Mouse (Mus musculus) small intestine, adult 2 months (tissue): ENCODE data around the gene Nrp2. TPM values are rescaled to one million over a fixed set of nuclear protein-coding genes. Genes with fewer than 3 reads are reported as not detected.

Experiments used
- H3K27ac ChIP-seq: fragments of 200-500 bp; 2 replicates; pipeline ENCODE4 v1.5.1; 2012; ENCODE audit warnings: low read depth, low read length, control low read depth, inconsistent platforms; ENCODE audit not compliant: insufficient read depth
- H3K27me3 ChIP-seq: fragments of 200-500 bp; 2 replicates; pipeline ENCODE4 v1.6.1; 2012; ENCODE audit warnings: mild to moderate bottlenecking, moderate library complexity, low read length, inconsistent platforms; ENCODE audit not compliant: control insufficient read depth, insufficient read depth
- H3K36me3 ChIP-seq: fragments of 200-500 bp; 2 replicates; pipeline ENCODE4 v1.6.1; 2012; ENCODE audit warnings: mild to moderate bottlenecking, low read length, control low read depth, inconsistent platforms; ENCODE audit not compliant: control insufficient read depth, insufficient read depth
- H3K4me1 ChIP-seq: fragments of 200-500 bp; 2 replicates; pipeline ENCODE4 v1.6.1; 2012; ENCODE audit warnings: low read length, inconsistent platforms, mixed read lengths; ENCODE audit not compliant: control insufficient read depth, insufficient read depth, insufficient read length
- H3K4me3 ChIP-seq: fragments of 200-500 bp; 2 replicates; pipeline ENCODE4 v1.5.1; 2012; ENCODE audit warnings: low read depth, mild to moderate bottlenecking, control low read depth, inconsistent platforms, low read length, moderate library complexity
- CTCF ChIP-seq: fragments of 200-500 bp; IDR thresholded peaks from 2 replicates; pipeline ENCODE4 v1.5.1; 2012; ENCODE audit warnings: low read depth, mild to moderate bottlenecking, control low read depth, inconsistent platforms, low read length, moderate library complexity, mixed read lengths; ENCODE audit not compliant: insufficient replicate concordance, insufficient read length; ENCODE audit errors: extremely low read depth
- POLR2A ChIP-seq: fragments of 200-500 bp; IDR thresholded peaks from 2 replicates; pipeline ENCODE4 v1.6.1; 2012; ENCODE audit warnings: low read depth, mild to moderate bottlenecking, control low read depth, inconsistent platforms, low read length, moderate library complexity
- WGBS: fragments of 180-500 bp; shearing (Covaris S2); methylation state at CpG from one replicate; pipeline ENCODE4 v1.1.7; 2018; 5-methylcytosine and 5-hydroxymethylcytosine counted together
- polyA plus RNA-seq: library from polyadenylated mRNA; depleted of rRNA; stranded (reverse); fragments of >200 nt; gene quantifications from 2 replicates; pipeline ENCODE4 v1.2.3, GENCODE M21; 2012

The Nrp2 gene
- polyA plus RNA-seq, 1 experiment: 6.6 TPM

DNA sequence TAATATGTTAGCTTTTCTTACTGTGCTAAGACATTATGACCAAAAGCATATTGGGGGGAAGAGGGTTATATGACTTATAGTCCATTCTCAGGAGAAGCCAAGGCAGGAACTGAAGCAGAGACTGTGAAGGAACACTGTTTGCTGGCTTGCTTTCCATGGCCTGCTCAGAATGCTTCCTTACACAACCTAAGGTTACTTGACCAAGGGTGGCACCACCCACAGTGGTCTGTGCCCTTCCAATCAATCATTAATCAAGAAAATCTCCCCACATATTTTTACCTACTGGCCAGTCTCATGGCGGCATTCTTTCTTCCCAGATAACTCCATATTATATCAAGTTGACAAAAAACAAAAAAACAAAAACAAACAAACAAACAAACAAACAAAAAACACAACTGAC, 130.3 kb downstream of the Nrp2 start:
- Histone ChIP-seq H3K4me3 (no peak overlapping the region), H3K36me3 (no peaks in the 10 kb centered on the region), H3K4me1 (no peaks in the 10 kb centered on the region), H3K27ac (no peak overlapping the region), H3K27me3 (no peaks in the 10 kb centered on the region)
- TF ChIP-seq POLR2A (no peak), CTCF (no peak)
- 80% methylated on average over 1 of the region's 1 CpGs for WGBS

GRCm38 (mm10) chr1:62834443-62835185, 131.5 kb downstream of the Nrp2 start:
- TF ChIP-seq CTCF: no peak
- no peak for TF ChIP-seq POLR2A
- Histone ChIP-seq H3K36me3 (no peaks in the 10 kb centered on the region), H3K4me3 (no peak overlapping the region), H3K4me1 (no peaks in the 10 kb centered on the region), H3K27me3 (no peaks in the 10 kb centered on the region), H3K27ac (no peak overlapping the region)
- WGBS: 69% methylated on average over 1 of the region's 1 CpGs

DNA sequence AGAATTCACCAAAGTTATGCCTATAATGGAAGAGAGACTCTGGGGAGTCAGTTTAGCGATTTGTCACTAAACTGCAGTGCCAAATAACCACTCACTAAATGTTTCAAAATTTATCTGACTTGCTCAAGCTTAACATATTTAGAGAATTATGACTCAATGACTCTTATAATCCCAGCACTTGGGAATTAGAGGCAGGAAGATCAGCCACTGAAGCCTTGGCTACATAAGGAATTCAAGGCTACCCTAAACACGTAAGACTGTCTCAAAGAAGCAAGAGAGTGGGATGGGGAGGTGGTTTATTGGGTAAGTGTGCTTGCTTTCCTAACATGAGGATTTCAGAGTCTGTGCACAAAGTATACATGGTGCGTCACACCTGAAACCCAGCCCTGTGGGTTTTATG, 135.0 kb downstream of the Nrp2 start:
- no peak overlapping the region for H3K27ac ChIP-seq
- H3K4me3 ChIP-seq: no peak overlapping the region

DNA sequence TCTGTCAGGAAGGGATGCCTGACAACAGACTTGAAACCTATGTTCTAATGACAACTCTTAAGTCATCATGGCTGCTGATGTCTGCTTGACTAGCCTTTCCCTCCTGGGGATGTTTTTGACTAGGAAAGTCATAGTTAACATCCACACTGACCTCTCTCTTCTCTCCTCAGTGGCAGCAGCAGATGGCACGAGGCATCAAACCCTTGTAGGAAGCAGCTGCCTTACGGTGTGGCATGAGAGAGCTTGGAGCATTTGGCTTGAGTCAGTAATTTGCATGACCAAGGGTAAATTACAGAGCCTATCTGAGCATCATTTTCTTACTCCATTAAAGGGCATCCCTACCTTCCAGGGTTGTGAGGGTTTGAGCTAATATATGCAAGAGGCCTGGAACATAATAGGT, 135.5 kb downstream of the Nrp2 start:
- Histone ChIP-seq H3K27ac (no peak overlapping the region), H3K27me3 (no peaks in the 10 kb centered on the region), H3K36me3 (no peaks in the 10 kb centered on the region), H3K4me3 (no peak overlapping the region), H3K4me1 (no peaks in the 10 kb centered on the region)
- WGBS: 78% methylated on average over 2 of the region's 2 CpGs
- TF ChIP-seq POLR2A (no peak), CTCF (no peak)

More for the DNA sequence above, 135.0 kb downstream of the Nrp2 start:
- Histone ChIP-seq H3K36me3 (no peaks in the 10 kb centered on the region), H3K4me1 (no peaks in the 10 kb centered on the region), H3K27me3 (no peaks in the 10 kb centered on the region)
- TF ChIP-seq POLR2A (no peak), CTCF (no peak)
- whole genome bisulfite sequencing: 89% methylated on average over 3 of the region's 3 CpGs

DNA sequence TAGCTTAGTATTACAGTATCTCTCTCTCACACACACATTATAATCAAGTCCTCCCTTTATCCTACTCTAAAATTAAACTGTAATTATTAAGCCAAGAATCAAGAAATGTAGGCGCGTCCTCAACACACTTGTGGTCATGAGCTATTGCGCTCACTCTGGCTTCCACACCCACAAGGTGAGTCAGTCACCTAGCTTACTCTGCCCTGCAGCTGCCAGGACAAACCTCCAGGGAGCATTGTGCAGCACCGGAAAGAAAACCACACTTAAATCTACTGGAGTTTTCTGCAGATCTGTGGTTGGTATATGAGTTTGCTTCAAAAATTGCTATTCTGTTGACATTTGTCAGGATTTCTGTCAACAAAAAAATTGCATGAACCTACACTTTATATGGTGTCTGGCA, 140.1 kb downstream of the Nrp2 start:
- Histone ChIP-seq H3K27me3 (no peaks in the 10 kb centered on the region), H3K36me3 (no peaks in the 10 kb centered on the region), H3K4me3 (no peak overlapping the region), H3K4me1 (no peaks in the 10 kb centered on the region), H3K27ac (no peak overlapping the region)
- TF ChIP-seq CTCF (no peak), POLR2A (no peak)
- 70% methylated on average over 4 of the region's 4 CpGs for WGBS

- Histone ChIP-seq H3K4me1 (no peaks in the 10 kb centered on the region), H3K4me3 (no peak overlapping the region), H3K27me3 (no peaks in the 10 kb centered on the region), H3K36me3 (no peaks in the 10 kb centered on the region), H3K27ac (no peak overlapping the region)
- 56% methylated on average over 8 of the region's 8 CpGs for WGBS
- TF ChIP-seq CTCF: no peak
- no peak for TF ChIP-seq POLR2A
These were observed 148.2 kb downstream of the Nrp2 start for GRCm38 (mm10) chr1:62850990-62851940.

- WGBS: 68% methylated on average over 9 of the region's 9 CpGs
- Histone ChIP-seq H3K27me3 (no peaks in the 10 kb centered on the region), H3K27ac (no peak overlapping the region), H3K4me1 (no peaks in the 10 kb centered on the region), H3K4me3 (no peak overlapping the region), H3K36me3 (no peaks in the 10 kb centered on the region)
- TF ChIP-seq CTCF (no peak), POLR2A (no peak)
These were observed 150.3 kb downstream of the Nrp2 start for GRCm38 (mm10) chr1:62853362-62853761.
